Mouse (Mus musculus) layer of hippocampus, adult 8-10 months (tissue): Measurements from ENCODE around the gene Lrrc29. TPM values are rescaled to one million over a fixed set of nuclear protein-coding genes. Genes with fewer than 3 reads are reported as not detected.

Experiments
- DNase-seq, 2 experiments: peaks; one replicate each; pipeline ENCODE4 v3.0.0; 2022; ENCODE audit warnings: low spot score in 2 of 2
- microRNA-seq, 2 experiments: library from miRNA; unstranded; fragments of <30 nt; microRNA quantifications; one replicate each; pipeline ENCODE4 v1.2.0; 2022
- total RNA-seq, 4 experiments: library from RNA; stranded (reverse); gene quantifications; 2 replicates each; pipeline ENCODE4 v1.2.4; 2022

Gene Lrrc29
- total RNA-seq, 4 experiments from 2014 or later = 6.7 to 10.1 (median 8.7) TPM

GRCm38 (mm10) chr8:105268342-105269074, 57.6 kb downstream of the Lrrc29 start:
- peak; percentile 79 to 83 for DNase-seq

GRCm38 (mm10) chr8:105266775-105267174, 59.3 kb downstream of the Lrrc29 start:
- no peak for DNase-seq

- no peak for DNase-seq
Measured at GRCm38 (mm10) chr8:105265128-105265527, 61.0 kb downstream of the Lrrc29 start.

- DNase-seq = no peak
Measured at GRCm38 (mm10) chr8:105264024-105264982, 61.8 kb downstream of the Lrrc29 start, which contains the start of the genes Tradd and Fbxl8. TSS of gene Tradd (minus strand) at chr8:105264609. TSS of gene Fbxl8 (plus strand) at chr8:105264648.

GRCm38 (mm10) chr8:105263244-105263912, 62.7 kb downstream of the Lrrc29 start:
- DNase-seq = no peak

Small RNA genes lying within 50 kb of the gene (microRNA-seq; reads per million reads assigned to microRNA genes)
- gene Gm27320 = 0 reads per million in 2 experiments
- 12,191 to 16,863 reads per million in 2 experiments for gene Mir328

Other genes with a start within 250 kb of the Lrrc29 start
- not detected for gene Ces3b, start 242.5 kb downstream of the Lrrc29 start, total RNA-seq
- gene Ces4a, start 194.5 kb downstream of the Lrrc29 start, total RNA-seq = not detected
- 10 to 100 TPM; 19.5 to 27.1 (median 23.1) TPM for gene Cbfb, start 155.6 kb downstream of the Lrrc29 start, total RNA-seq
- 10 to 100 TPM; 34.1 to 38.6 (median 36.6) TPM for gene D230025D16Rik, start 101.1 kb downstream of the Lrrc29 start, total RNA-seq
- gene B3gnt9, start 71.1 kb downstream of the Lrrc29 start, total RNA-seq = 1 to 10 TPM; 3.0 to 4.0 (median 3.8) TPM
- gene Tradd, start 61.7 kb downstream of the Lrrc29 start, total RNA-seq = 10 to 100 TPM in 1 of 4 experiments, 1 to 10 TPM in 3; 9.2 to 10.1 (median 9.8) TPM
- gene Fbxl8, start 61.6 kb downstream of the Lrrc29 start, total RNA-seq = 1 to 10 TPM; 1.2 to 1.5 (median 1.5) TPM
- gene Hsf4, start 56.5 kb downstream of the Lrrc29 start, total RNA-seq = 10 to 100 TPM; 10.6 to 12.9 (median 12.0) TPM
- gene Nol3, start 50.1 kb downstream of the Lrrc29 start, total RNA-seq = 10 to 100 TPM in 2 of 4 experiments, 1 to 10 TPM in 2; 8.2 to 14.0 (median 11.6) TPM
- 10 to 100 TPM; 20.4 to 25.4 (median 21.7) TPM for gene 4931428F04Rik, start 36.4 kb downstream of the Lrrc29 start, total RNA-seq
- 1 to 10 TPM in 2 of 4 experiments, under 1 TPM in 2; 0.89 to 2.1 (median 1.0) TPM for gene Exoc3l, start 30.2 kb downstream of the Lrrc29 start, total RNA-seq
- gene E2f4, start 28.6 kb downstream of the Lrrc29 start, total RNA-seq = 10 to 100 TPM; 36.4 to 38.9 (median 37.6) TPM
- gene Elmo3, start 20.7 kb downstream of the Lrrc29 start, total RNA-seq = 1 to 10 TPM in 2 of 4 experiments, under 1 TPM in 2; 0.63 to 2.3 (median 1.4) TPM
- 10 to 100 TPM; 40.2 to 47.2 (median 43.3) TPM for gene Tmem208, start 76 bp upstream of the Lrrc29 start, total RNA-seq
- 1 to 10 TPM; 2.4 to 6.3 (median 5.2) TPM for gene Fhod1, start 21.7 kb upstream of the Lrrc29 start, total RNA-seq
- gene Slc9a5, start 22.6 kb upstream of the Lrrc29 start, total RNA-seq = 10 to 100 TPM; 13.9 to 15.4 (median 14.4) TPM
- 1 to 10 TPM in 2 of 4 experiments, under 1 TPM in 2; 0.70 to 1.8 (median 0.95) TPM for gene Plekhg4, start 47.0 kb upstream of the Lrrc29 start, total RNA-seq
- gene Kctd19, start 87.2 kb upstream of the Lrrc29 start, total RNA-seq = not detected
- 1 to 10 TPM in 2 of 4 experiments, under 1 TPM in 2; 0.73 to 1.4 (median 1.1) TPM for gene Lrrc36, start 87.3 kb upstream of the Lrrc29 start, total RNA-seq
- 10 to 100 TPM; 42.2 to 55.5 (median 47.9) TPM for gene Tppp3, start 145.2 kb upstream of the Lrrc29 start, total RNA-seq
- 10 to 100 TPM; 35.1 to 41.2 (median 40.8) TPM for gene Zdhhc1, start 170.6 kb upstream of the Lrrc29 start, total RNA-seq
- gene Hsd11b2, start 192.5 kb upstream of the Lrrc29 start, total RNA-seq = not detected
- gene Atp6v0d1, start 239.8 kb upstream of the Lrrc29 start, total RNA-seq = 100 to 1,000 TPM; 258 to 301 (median 285) TPM